Mouse (Mus musculus): Measurements from ENCODE around the gene Sgpp1.

Gene Sgpp1

DNA sequence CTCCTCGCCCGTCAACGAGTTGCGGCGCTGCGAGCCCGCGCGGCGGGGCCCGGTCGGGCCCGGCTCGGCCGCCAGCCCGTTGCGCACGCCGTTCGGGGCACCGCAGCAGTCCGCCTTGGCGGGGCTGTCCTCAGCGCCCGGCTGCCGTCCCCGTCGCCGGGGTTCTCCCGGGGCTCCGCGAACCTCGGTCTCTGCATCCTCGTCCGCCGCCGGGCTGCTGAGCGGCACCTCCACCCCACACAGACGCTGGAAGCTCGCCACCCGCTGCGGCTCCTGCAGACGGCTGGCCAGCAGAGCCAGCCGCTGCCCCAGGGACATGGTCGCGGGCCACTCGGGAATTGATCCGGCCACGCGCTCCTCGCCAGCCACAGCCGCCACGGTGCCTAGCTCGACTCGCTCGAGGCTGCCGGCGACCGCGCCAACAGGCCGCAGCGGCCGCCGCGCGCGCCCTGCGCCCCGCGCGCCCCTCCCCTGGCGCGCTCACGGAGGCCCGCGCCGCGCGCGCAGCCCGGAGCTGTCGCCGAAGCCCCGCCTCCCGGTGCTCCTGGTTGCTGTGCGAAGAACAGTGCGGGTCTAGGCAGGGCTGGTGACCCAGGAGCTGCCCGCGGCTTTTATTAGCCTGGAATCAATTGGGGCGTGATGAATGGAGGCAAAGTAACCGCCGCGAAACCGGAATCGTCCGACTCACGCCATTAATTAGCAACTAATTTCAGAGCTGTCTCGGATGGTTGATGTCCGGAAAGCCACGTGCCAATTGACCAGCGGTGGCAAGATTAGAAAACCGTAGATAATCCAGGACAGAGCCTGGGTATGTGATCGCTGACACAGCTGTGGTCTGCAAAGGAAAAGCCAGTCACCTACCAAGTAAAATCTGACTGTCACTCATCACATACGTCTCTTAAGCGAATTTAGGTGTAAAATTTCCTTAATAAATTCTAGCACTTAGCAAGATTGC is at the start of gene Sgpp1:
TSS of gene Sgpp1 (minus strand) at position 484 of the 955 bp plus-strand sequence.
- in situ Hi-C loops (cut with MboI; ENCODE audit: low pct_unique_long_range_greater_than_20kb in 1 of 2, low sequenced_read_pairs in 2 of 2, unreplicated experiment in 1 of 2): no loop called here

DNA sequence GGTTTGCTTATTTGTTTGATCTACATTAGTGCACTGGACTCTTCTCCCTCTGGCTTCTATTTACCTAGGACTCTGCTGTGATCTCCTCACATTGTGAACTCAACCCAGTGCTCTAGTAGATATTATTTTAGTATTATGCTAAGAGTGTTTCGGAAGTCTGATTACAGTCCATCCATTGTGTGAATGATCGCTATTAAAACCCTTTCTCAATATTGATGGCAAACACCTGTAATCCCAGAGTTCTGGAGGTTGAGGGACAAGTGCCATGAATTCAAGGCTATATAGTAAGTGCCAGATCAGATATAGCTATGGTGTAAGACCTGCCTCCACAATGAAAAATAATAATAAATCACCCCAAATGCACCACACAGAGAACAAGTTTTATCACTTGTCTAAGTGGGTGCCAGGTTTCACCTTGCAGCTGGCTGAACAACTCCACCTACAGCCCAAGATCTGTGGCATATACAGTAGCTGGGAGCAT is 48.8 kb upstream of the Sgpp1 start:
- in situ Hi-C loops (cut with MboI; ENCODE audit: low pct_unique_long_range_greater_than_20kb in 1 of 2, low sequenced_read_pairs in 2 of 2, unreplicated experiment in 1 of 2): loop anchor here (25.0 kb wide), 2 partner anchors 403 to 553 kb away; partner anchors contain the start of gene Esr2 (in 1 of the 2)

DNA sequence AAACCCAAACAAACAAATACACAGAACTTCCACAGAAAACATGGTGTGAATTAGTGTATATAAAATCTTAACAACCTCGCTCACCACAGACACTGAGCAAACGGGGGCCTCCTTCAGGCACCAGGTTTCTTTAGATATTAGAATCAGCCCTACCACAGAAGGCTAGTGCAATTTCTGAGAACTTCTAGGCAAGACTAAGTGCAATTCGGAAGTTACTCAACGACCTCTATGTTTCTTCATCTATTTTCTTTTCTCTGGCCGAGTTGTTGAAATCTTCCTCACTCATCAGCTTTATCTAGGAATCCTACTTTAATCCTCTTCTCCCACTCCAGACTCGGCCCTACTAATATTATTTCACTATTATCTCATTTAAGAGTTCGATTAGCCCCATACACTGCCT is 46.5 kb upstream of the Sgpp1 start:
- in situ Hi-C loops (cut with MboI; ENCODE audit: low pct_unique_long_range_greater_than_20kb in 1 of 2, low sequenced_read_pairs in 2 of 2, unreplicated experiment in 1 of 2): loop anchor here (25.0 kb wide), 2 partner anchors 405 to 555 kb away; partner anchors contain the start of gene Esr2 (in 1 of the 2)

DNA sequence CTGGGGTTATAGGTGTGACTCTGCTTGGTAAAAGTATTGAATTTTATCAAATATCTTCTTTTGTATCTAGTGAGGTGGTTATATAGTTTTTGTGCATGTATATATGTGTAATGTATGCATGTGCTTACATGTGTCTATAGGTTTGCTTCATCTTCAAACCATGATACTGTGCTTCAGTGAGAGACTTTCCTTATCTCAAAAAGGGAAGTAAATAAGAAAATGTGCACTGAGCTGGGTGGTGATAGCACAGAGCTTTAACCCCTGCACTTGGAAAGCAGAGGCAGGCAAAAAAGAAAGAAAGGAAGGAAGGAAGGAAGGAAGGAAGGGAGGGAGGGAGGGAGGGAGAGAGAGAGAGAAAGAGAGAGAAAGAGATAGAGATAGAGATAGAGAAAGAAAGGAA is 45.9 kb upstream of the Sgpp1 start:
- in situ Hi-C loops (cut with MboI; ENCODE audit: low pct_unique_long_range_greater_than_20kb in 1 of 2, low sequenced_read_pairs in 2 of 2, unreplicated experiment in 1 of 2): loop anchor here (25.0 kb wide), 2 partner anchors 406 to 556 kb away; partner anchors contain the start of gene Esr2 (in 1 of the 2)

DNA sequence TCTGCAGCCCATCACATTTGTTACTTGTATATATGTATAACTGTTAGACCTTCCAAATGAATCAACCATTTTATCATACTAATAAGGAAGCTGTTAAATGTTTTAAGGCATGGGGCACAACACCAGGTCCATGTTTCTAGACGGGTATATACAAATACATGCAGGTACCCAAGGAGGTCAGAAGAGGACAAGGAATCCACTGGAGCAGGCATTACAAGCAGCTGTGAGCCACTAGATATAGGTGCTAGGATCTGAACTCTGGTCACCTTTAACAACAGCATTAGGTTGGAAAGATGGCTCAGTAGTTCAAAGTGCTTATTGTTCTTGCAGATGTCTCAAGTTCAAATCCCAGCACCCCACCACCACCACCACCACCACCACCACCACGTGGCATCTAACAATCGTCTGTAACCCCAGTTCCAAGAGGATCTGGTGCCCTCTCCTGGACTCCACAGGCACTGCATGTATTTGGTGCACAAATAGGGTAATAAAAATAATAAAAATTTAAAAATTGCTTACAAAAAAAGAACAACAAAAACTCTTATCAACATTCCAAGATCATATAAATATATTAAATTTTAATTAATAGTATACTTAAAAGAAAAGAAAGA is 37.0 kb upstream of the Sgpp1 start:
- in situ Hi-C loops (cut with MboI; ENCODE audit: low pct_unique_long_range_greater_than_20kb in 1 of 2, low sequenced_read_pairs in 2 of 2, unreplicated experiment in 1 of 2): loop anchor here in 1 of 2 experiments (10.0 kb wide), 1 partner anchor 78 kb away; no protein-coding TSS in a partner anchor

DNA sequence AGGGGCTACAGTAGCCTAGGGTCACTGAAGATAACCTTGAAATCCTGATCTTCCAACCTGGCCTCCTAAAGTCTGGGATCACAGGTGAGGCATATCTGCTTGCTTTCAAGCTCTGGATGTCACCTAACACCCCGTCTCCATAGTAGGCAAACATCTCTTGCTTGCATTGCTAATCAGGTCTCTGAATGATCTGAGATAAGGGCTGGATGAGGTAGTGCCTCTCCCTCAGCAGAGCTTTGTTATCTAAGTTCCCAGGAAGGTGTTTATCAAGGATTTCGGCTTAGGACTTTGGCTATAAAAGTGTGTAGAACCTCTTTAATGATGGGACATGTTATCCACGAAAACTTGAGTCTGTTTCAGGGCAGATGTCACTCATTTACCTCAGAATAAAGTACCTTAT is 35.9 kb upstream of the Sgpp1 start:
- in situ Hi-C loops (cut with MboI; ENCODE audit: low pct_unique_long_range_greater_than_20kb in 1 of 2, low sequenced_read_pairs in 2 of 2, unreplicated experiment in 1 of 2): loop anchor here in 1 of 2 experiments (10.0 kb wide), 1 partner anchor 77 kb away; no protein-coding TSS in a partner anchor

DNA sequence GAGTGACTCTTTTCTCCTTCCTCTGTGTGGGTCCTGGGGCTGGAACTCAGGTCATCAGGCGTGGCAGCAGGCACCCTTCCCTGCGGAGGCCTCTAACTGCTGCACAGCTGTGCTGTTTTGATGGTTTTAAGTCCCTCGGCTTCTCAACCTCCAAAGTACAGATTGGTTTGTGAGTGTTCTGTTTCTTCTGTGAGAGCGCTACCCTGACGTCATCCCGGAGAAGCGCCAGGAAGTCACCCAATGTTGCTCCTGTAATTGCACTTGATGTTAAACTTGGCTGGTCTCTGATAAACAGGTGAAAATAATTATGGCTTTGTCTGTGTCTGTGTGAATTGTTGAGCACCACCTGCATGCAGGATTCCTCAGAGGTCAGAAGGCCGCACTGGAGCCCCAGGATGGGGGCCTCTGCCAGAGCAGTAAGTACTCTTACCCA is 31.4 kb upstream of the Sgpp1 start:
- in situ Hi-C loops (cut with MboI; ENCODE audit: low pct_unique_long_range_greater_than_20kb in 1 of 2, low sequenced_read_pairs in 2 of 2, unreplicated experiment in 1 of 2): no loop called here

DNA sequence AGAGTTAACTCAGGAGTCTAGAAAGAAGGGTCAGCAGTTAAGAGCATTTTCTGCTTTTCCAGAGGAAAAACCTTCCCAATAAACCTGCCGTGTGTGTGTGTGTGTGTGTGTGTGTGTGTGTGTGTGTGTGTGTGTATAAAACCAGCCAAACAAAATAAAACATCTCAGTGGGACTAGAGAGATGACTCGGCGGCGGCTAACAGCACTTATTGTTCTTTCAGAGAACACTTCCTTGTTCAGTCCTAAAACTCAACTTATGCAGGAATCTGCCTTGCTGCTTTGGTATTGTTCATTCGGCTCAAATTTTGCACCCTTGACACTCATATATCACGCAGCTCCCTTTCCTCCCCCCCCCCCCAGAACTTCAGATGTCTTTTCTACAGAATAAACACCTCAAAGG is 30.9 kb upstream of the Sgpp1 start:
- in situ Hi-C loops (cut with MboI; ENCODE audit: low pct_unique_long_range_greater_than_20kb in 1 of 2, low sequenced_read_pairs in 2 of 2, unreplicated experiment in 1 of 2): no loop called here

DNA sequence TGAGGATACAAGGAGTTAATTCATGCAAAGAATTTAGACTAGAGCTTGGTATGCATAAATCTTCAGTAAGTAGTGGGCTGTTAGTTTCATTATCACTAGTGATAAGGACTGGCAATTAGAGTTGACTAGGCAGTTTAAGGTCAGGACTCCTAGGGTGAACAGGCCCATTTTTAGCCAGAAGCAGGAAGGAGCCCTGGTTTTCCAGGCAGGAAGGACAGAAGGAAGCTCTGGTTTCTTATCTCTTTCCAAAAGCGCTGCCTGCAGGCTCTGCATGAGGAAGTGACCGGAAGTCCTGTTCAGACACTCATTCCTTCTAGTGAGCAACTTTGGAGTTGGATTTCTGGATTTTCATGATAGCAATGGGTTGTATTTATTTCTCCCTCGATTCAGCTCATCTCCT is 30.2 kb upstream of the Sgpp1 start:
- in situ Hi-C loops (cut with MboI; ENCODE audit: low pct_unique_long_range_greater_than_20kb in 1 of 2, low sequenced_read_pairs in 2 of 2, unreplicated experiment in 1 of 2): no loop called here

DNA sequence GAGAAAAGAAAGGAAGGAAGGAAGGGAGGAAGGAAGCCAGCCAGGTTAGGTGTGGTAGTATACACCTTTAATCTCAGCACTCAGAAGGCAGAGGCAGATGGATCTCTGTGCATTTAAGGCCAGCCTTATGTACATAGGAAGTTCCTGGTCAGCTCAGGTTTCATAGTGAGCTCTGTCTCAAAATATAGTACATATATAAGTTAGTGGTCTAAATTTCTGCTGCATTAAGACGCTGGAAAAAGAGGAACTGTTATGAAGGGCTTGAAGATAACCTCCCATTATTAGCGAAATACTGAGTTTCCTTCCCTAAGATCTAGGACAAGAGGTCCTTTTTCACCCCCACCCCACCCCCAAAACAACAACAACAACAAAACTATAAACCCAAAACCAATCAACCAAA is 20.9 kb upstream of the Sgpp1 start:
- in situ Hi-C loops (cut with MboI; ENCODE audit: low pct_unique_long_range_greater_than_20kb in 1 of 2, low sequenced_read_pairs in 2 of 2, unreplicated experiment in 1 of 2): no loop called here

DNA sequence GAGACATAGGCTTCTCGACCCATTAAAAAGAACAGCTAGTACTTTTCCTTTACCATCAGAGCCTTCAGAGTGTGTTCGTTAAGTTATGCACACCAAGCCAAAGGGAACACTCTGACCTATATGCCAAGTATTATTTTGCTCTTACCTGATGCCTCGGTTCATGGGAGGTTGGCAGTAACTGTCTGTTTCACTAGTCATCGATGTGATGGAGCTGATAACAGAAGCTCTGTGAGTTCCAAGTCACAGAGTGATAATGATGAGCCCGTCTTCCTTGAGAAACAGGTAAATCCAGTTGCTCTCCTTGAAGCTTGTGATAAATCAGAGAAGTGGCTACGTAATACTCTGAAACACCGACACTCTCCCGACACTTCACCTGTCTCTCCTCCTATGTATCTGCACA is 18.2 kb upstream of the Sgpp1 start:
- in situ Hi-C loops (cut with MboI; ENCODE audit: low pct_unique_long_range_greater_than_20kb in 1 of 2, low sequenced_read_pairs in 2 of 2, unreplicated experiment in 1 of 2): no loop called here

DNA sequence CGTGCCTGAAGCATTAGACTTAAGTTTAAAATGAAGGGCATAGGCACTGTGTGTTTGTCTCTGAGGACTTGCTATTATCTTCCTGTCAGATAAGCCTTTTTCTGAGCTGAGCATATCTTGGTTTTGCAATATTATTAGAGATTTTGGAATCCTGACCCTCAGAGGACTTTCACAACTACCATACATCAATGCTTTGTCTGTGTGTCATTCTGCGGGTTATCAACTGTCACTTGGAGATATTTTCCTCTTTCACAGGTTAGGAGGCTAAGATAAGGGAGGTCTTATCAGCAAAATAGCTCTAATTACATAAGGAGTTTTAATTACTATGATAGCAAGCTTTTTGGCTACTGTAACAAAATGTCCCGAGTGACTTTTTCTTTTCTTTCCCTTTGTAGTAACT is 16.5 kb upstream of the Sgpp1 start:
- in situ Hi-C loops (cut with MboI; ENCODE audit: low pct_unique_long_range_greater_than_20kb in 1 of 2, low sequenced_read_pairs in 2 of 2, unreplicated experiment in 1 of 2): no loop called here

DNA sequence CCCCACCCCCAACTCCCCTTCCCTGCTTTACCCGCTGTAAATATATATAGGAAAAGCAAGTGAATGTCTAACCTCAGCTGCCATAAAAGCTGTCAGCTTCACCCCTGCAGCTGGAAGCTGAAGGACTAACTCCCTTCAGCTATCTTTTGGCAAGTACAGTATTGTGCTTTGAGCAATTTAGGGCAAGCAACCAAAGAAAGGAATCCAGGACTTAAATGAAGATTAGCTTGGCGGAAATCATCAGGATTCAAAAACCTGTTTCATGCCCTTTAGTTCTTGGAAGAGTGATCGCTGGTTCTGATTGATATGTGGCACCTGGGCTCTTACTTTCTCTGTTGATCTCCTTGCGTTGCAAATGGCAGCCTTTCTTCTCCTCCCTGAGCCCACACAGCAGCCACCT is 13.0 kb upstream of the Sgpp1 start:
- in situ Hi-C loops (cut with MboI; ENCODE audit: low pct_unique_long_range_greater_than_20kb in 1 of 2, low sequenced_read_pairs in 2 of 2, unreplicated experiment in 1 of 2): no loop called here

DNA sequence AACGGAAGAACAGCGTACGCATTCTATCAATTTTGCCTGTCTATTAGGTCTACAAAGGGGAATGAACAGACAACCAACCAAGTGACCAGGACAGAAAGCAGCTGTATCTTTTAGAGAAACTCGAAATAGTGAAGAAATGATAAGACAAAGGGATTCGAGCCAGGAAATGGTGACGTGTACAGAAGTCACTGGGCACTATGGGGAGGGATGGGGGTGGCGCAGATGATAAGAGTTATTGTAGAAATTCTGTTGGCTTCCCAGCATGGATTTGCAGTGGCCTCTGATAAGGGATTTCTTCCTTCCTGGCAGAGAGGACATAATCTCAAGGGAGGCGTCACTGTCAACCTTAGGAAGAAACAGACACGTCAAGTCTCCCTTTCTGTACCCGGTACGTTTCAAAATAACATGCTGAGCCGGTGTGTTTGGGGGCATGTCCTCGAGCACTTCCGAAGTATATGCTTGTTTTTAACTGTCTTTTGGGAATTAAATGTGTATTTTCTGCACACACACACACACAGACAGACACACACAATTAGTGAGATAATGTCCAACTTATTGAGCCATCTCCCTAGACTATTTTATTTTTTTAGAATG is 10.3 kb upstream of the Sgpp1 start:
- in situ Hi-C loops (cut with MboI; ENCODE audit: low pct_unique_long_range_greater_than_20kb in 1 of 2, low sequenced_read_pairs in 2 of 2, unreplicated experiment in 1 of 2): no loop called here

DNA sequence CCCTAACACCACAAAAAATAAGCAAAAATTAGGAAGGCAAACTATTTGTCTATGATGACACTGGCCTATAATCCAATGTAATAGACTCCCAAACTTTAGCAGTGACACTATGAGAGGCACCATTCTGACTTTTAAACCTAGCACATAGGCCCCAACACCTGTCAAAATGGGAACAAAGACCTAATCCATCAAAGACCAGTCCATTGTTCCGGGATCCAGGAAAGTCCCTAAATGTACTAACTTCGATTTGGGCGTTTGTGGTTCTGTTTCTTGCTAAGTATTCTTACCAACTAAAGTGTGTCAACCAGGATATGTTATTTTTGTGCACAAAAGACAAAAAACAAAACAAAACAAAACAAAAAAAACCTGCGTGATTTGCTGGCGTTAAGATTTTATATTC is 6.6 kb upstream of the Sgpp1 start:
- in situ Hi-C loops (cut with MboI; ENCODE audit: low pct_unique_long_range_greater_than_20kb in 1 of 2, low sequenced_read_pairs in 2 of 2, unreplicated experiment in 1 of 2): no loop called here

DNA sequence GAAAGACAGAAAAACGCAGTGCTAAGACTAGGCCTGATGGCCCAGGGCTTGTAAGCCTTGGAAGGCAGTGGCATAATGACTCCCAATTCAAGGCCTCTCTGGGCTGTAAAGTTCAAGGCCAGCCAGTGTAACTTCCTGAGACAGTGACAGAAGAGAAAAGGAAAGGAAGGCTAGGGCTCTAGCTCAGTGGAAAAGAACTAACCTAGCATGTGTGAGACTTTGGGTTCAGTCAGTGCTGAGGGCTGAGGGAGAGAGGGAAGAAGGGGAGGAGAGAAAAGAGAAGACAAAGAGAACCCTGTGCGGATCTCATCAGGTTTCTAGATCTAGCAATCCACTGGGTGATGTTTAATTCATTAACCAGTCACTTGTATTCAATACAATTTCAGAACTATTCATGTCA is 5.7 kb upstream of the Sgpp1 start:
- in situ Hi-C loops (cut with MboI; ENCODE audit: low pct_unique_long_range_greater_than_20kb in 1 of 2, low sequenced_read_pairs in 2 of 2, unreplicated experiment in 1 of 2): no loop called here

DNA sequence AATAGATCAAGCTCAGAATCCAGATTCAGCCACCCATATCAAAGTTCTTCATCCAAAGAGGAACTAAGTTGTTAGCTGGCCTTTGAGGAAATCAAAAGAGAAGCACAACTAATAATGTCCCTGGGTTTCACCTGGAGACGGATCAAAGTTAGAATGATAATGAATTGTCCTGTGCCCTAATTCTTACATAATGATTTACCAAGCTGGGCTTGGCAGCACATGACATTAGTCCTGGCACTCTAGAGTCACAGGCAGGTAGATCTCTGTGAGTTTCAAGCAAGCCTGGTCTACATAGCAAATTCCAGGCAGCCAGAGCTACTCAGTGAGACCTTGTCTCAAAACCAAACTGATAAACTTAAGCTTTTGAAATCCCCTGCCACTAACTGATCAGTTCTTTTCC is 4.9 kb upstream of the Sgpp1 start:
- in situ Hi-C loops (cut with MboI; ENCODE audit: low pct_unique_long_range_greater_than_20kb in 1 of 2, low sequenced_read_pairs in 2 of 2, unreplicated experiment in 1 of 2): no loop called here

DNA sequence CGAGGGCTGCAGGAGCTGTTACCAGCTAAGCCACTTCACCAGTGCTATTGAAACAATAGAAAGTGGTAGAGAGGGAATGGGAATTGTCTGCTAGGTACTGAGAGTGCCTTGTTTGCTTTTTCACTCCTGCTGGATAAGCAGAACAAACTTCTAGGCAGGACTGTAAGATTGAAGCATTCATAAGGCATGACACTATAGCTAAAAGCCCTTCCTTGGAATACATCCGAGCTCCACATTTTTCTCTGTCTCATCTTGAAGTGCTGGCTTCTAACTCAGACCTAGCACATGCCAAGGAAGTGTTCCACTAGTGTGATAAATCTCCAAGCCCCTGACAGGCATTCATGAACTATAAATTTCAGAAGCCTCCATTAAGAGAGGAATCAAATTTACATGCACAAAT is 4.1 kb upstream of the Sgpp1 start:
- in situ Hi-C loops (cut with MboI; ENCODE audit: low pct_unique_long_range_greater_than_20kb in 1 of 2, low sequenced_read_pairs in 2 of 2, unreplicated experiment in 1 of 2): no loop called here

DNA sequence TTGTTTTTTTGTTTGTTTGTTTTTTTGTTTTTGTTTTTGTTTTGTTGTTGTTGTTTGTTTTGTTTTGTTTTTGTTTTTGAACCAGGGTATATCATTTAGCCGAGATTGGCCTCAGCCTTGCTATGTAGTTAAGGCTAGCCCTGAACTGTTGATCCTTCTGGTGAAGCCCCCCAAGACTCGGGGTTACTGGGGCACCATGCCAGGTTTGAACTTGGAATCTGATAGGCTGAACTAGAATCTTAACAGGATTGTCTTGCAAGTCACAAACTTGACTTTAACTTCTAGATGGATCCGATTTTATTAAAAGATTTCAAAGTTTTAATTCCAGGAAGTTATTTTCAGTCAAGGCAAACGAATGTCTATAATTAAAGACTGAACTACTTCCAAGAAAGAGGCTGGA is 767 bp upstream of the Sgpp1 start:
- in situ Hi-C loops (cut with MboI; ENCODE audit: low pct_unique_long_range_greater_than_20kb in 1 of 2, low sequenced_read_pairs in 2 of 2, unreplicated experiment in 1 of 2): no loop called here

Data from mouse embryonic stem cell (cell line).